Mouse (Mus musculus) ovary, postnatal 10 days (tissue): ENCODE results near the gene Gbp9.
A peak's percentile ranks its signal among the peaks of the same experiment; 100 is the strongest.
"Not testable (repeated sequence)": the region's sequence is repeated elsewhere in the genome, so short reads cannot be mapped to it uniquely, and the experiment has no call there.

ENCODE experiments used
- DNase-seq: peaks from one replicate; pipeline ENCODE4 v3.0.0; 2022; ENCODE audit warnings: low spot score

Gene Gbp9

GRCm38 (mm10) chr5:105139409-105140088 lies at the start of gene Gbp9, which contains the start of the genes Gbp8 and Gbp4:
Gene Gbp9, minus strand, starts transcription at chr5:105139539.
Gene Gbp8, minus strand, starts transcription at chr5:105139540.
Gene Gbp4, minus strand, starts transcription at chr5:105139586.
- not testable (repeated sequence) for DNase-seq

DNA sequence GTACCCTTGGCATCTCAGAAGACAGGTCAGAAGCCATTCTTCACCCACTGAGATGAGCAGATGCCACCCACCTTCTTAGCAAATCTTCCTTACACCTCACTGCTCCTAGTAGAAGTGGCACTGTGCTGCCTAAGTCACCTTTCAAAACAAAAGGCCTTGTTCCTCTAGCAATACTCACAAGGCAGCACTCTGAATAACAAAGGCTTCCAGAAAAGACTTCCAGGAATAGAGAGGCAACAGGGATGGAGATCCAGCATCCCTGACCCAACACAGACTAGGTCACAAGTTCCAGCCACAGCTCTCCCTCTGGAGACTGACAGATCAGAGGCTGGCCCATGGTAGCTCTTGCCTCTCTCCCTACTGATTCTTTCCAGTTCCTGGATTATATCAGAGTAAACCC lies 42.1 kb upstream of the Gbp9 start:
- DNase-seq: no peak

- no peak for DNase-seq
Measured at GRCm38 (mm10) chr5:105156582-105156981, 17.2 kb upstream of the Gbp9 start.

DNA sequence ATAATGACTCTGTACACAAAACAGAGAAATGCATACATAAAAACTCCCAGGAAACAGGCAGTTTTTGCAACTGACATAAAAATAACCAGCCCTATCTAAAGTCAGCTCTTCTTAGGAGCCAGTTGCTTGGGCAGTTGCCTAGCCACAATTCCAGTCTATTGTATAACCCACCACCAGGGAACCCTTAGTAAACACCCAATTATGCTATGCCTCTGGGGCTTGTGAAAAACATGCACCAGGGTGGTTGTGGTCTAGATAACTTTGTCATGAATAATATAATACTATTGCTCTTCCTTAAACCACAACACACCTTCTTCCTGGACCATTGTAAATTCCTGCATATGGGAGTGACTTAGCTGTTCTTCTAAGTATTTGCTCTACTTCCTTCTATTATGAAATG lies 14.7 kb upstream of the Gbp9 start:
- DNase-seq: no peak

GRCm38 (mm10) chr5:105148062-105148461 lies 8.7 kb upstream of the Gbp9 start:
- DNase-seq: not testable (repeated sequence)

DNA sequence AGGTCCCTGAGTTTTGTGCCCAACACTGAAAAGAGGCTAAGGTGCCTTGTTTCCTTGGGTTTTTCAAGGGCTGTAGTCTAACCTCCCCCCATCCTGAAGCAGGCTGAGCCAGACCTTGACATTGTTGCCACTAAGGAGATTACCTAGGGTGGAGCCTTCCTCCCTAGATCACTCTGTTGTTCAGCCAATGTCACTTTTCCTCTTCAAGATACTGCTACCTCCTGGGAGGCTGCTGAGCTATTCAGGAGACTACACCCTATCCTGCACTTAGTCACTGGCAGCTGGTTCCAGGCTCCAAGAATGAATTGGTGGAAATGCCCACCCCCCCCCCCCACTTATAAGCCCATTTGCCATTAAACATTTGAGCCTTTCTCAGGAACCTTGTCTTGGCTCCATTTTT lies 7.1 kb upstream of the Gbp9 start:
- DNase-seq: no peak

- not testable (repeated sequence) for DNase-seq
Measured at GRCm38 (mm10) chr5:105145731-105146130, 6.4 kb upstream of the Gbp9 start.

- not testable (repeated sequence) for DNase-seq
Measured at GRCm38 (mm10) chr5:105140089-105140810, 911 bp upstream of the Gbp9 start.

DNA sequence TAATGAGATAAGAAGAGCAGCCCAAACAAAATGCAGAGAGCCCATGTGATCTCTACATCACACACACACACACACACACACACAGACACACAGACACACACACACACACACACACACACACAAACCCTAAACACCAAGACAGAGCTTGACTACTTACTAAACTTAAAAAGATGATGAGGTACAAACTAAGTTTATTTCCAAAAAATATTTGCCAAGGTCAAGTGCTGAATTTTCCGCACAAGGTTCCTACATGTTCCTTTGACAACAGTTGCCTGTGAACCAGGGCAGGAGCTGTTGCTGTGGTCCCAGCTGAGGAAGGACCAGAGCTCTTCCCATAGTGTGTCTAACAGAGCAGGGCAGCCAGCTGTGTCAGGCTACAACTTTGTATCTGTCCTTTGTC lies 433 bp downstream of the Gbp9 start:
- DNase-seq: no peak

GRCm38 (mm10) chr5:105136706-105137304 lies 2.5 kb downstream of the Gbp9 start:
- DNase-seq: not testable (repeated sequence)

DNA sequence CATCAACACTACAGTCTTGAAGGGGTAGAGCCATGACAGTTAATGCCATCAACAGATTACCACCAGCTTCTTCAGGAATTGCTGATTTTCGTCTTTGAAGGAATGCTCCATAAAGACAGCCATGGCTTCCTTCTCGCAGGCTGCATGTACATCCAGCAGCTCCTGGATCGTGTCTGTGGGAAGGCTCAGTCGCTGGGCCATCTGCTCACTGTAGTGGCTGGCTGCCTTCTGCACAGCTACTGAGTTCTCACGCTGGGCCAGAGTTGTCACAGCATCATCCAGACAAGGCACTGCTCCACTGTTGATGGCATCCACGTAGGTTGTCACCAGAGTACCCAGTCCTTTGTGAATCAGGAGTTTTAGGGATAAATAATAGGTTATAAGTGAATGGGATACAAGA lies 17.6 kb downstream of the Gbp9 start:
- not testable (repeated sequence) for DNase-seq

DNA sequence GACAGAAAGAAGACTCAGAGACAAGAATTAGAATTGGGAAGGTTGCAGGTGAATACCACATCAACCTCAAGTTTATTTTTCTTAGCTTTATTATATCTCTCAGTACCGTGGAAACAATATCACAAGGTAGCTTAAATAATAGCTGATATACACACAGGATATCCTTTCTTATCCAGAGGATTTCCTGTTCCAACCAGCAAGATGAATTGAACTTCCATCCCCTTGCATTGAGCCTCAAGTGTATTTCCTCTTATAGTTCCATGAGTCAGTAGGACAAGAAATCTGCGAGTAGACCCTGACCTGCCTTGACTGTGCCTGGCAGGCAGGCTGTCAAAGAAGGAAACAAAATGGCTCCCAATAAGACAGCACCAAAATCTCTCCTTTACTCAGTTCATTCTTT lies 23.6 kb downstream of the Gbp9 start:
- DNase-seq: no peak

GRCm38 (mm10) chr5:105114696-105115095 lies 24.6 kb downstream of the Gbp9 start:
- no peak for DNase-seq

DNA sequence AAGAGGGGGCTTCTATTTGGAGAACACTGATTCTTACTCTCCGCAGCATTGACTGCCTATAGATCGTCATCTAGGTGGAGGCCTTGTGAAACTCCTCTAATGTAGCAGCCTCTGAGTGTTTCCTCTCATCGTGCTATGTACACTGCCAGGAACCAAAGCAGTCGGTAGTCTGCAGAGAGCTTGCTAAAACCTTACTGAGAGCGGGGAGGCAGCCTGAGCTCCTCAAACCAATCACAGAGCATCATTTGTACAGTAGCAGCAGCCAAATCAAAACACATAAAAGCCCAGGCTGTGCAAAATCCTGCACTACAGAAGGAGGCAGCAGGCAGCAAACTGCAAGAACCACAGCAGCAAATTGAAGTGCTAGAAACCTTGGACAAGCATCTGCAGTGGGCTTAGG lies 25.7 kb downstream of the Gbp9 start:
- DNase-seq: no peak

- peak; percentile 12 for DNase-seq
Measured at GRCm38 (mm10) chr5:105110271-105110852, 29.0 kb downstream of the Gbp9 start.

DNA sequence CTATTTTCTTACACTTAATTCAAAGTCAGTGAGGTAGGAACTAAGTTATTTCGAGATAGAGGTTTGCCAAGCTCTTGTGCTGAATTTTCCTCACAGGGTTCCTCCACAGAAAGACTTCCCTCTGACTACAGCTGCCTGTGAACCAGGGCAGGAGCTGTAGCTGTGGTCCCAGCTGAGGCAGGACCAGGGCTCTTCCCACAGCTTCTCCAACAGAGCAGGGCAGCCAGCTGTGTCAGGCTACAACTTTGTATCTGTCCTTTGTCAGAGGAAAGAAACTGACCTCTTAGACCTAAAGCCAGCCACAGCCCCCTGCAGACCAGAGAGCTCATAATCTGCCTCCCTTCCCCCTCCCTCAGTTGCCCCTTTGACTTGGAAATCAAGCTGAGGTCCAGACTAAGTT lies 29.6 kb downstream of the Gbp9 start:
- DNase-seq: peak; percentile 1

DNA sequence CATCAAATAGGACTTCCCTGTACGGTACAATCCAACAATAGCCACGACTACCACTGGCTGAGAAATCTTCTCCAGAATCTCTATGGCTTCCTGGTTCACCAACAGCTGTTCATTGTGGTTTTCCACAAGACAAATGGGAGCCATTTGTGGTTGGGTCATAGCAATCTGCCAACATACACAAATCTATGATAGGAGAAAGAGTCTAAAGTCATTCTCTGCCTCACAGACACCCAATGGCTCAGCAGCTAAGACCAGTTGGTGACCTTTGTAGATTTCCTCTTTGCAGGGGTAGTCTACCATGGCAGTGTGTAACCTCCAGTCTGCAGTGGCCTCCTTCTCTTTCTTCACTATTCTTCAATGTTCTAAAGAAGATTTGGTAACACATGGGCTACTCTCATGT lies 33.6 kb downstream of the Gbp9 start:
- not testable (repeated sequence) for DNase-seq

DNA sequence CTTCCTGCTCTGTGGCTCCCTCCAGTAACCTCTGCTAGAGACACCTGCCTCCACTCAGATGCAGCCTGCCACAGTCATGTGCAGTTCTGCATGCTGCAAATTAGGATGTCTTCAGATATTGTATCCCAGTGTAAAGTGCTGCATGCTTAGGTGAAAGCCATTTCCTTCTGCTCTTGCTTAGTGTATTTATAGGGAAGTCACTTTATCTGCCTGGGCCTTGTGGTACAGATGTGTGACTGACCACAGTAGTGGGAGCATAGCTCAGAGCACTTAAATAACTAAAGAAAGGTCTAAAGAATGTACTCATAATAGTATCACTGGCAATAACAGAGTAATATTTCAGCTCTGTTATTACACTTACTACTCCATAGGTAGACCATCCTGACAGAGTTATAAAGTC lies 57.4 kb downstream of the Gbp9 start:
- no peak for DNase-seq

DNA sequence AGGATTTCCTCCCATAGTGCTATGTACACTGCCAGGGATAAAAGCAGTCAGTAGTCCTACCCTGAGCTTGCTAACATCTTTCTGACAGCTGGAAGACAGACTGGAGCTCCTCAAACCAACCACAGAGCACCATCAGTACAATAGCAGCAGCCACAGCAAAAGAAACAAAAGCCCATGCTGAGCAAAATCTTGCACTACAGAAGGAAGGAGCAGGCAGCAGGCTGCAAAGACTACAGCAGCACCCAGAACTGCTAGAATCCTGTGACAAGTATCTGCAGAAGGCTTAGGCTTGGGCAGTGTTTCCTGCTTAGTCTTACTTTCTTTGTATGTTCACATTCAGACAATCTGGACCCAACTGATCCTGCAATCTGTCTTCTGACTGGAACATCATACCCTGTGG lies 71.0 kb downstream of the Gbp9 start:
- DNase-seq: not testable (repeated sequence)

GRCm38 (mm10) chr5:105064443-105064842 lies 74.9 kb downstream of the Gbp9 start:
- not testable (repeated sequence) for DNase-seq

- no peak for DNase-seq
Measured at GRCm38 (mm10) chr5:105063321-105063720, 76.0 kb downstream of the Gbp9 start.

GRCm38 (mm10) chr5:105062403-105062802 lies 76.9 kb downstream of the Gbp9 start:
- not testable (repeated sequence) for DNase-seq

- DNase-seq: no peak
Measured at GRCm38 (mm10) chr5:105060224-105060623, 79.1 kb downstream of the Gbp9 start.
